In genomic region chr13:28651810-28652209, GRCm38 (mm10) we compare ENCODE assay signal across 9 mouse cellular contexts.
DNase-seq lines count a peak whose midpoint lies in the region; ATAC-seq and TF ChIP-seq lines count a peak whose summit lies in the region.
"Had no signal": no experiment of that assay in that cellular context is flagged by ENCODE, and none has a peak within 500 bp of the region (broad histone marks: within the 10 kb centered on the region; RNA-seq: fewer than 3 reads in every experiment).

No protein-coding gene starts in this region.

- H3K4me1 ChIP-seq in heart, embryonic 10.5 days: peaks cover 6% of the 10 kb centered on the region; the same call in 1 of the 2 replicates
- peaks cover 12% of the 10 kb centered on the region for H3K4me1 ChIP-seq in embryonic facial prominence, embryonic 14.5 days (ENCODE audit: control insufficient read depth, insufficient read depth, low read length)
- peaks cover 5% of the 10 kb centered on the region; the same call in 1 of the 2 replicates for H3K4me1 ChIP-seq in hindbrain, embryonic 15.5 days (replicated peaks)
- peaks cover 2% of the 10 kb centered on the region; the same call in 1 of the 2 replicates for H3K4me1 ChIP-seq in thymus, adult 2 months (replicated peaks; ENCODE audit: control insufficient read depth, insufficient read depth, low read length)

- TF ChIP-seq POLR2A in thymus, adult 2 months (IDR thresholded peaks at IDR 0.05; ENCODE audit: control insufficient read depth, extremely low read depth, insufficient read depth, low read length, poor library complexity): no peak

- no peak overlapping the region for H3K4me3 ChIP-seq in heart, embryonic 10.5 days
- no peak overlapping the region for H3K4me3 ChIP-seq in embryonic facial prominence, embryonic 14.5 days (ENCODE audit: low read depth, low read length)
- H3K4me3 ChIP-seq in hindbrain, embryonic 15.5 days: no peak overlapping the region
- H3K4me3 ChIP-seq in thymus, adult 2 months (ENCODE audit: control insufficient read depth, insufficient read depth, low read length): no peak overlapping the region
- H3K4me3 ChIP-seq: neural tube, embryonic 12.5 days had no signal

- no peak overlapping the region for H3K4me2 ChIP-seq in embryonic facial prominence, embryonic 14.5 days (ENCODE audit: low read depth, low read length)
- no peak overlapping the region for H3K4me2 ChIP-seq in hindbrain, embryonic 15.5 days
- H3K4me2 ChIP-seq: neural tube, embryonic 12.5 days had no signal

- DNase-seq in heart, adult 11 months: peak; percentile 94
- DNase-seq in heart, embryonic 10.5 days (ENCODE audit: low spot score): no peak
- DNase-seq in Muller cell, postnatal 12 days (ENCODE audit: inconsistent ontology term): peak; percentile 64
- no peak for DNase-seq in embryonic facial prominence, embryonic 14.5 days (ENCODE audit: low spot score)
- DNase-seq in lung, postnatal 36 days: peak; percentile 66
- no peak for DNase-seq in thymus, adult 2 months
- no peak for DNase-seq in urinary bladder, postnatal 10 days (ENCODE audit: low spot score)

- no peaks in the 10 kb centered on the region for H3K9me3 ChIP-seq in heart, embryonic 10.5 days
- no peaks in the 10 kb centered on the region for H3K9me3 ChIP-seq in embryonic facial prominence, embryonic 14.5 days (ENCODE audit: control insufficient read depth, low read length)
- no peaks in the 10 kb centered on the region for H3K9me3 ChIP-seq in hindbrain, embryonic 15.5 days
- H3K9me3 ChIP-seq: neural tube, embryonic 12.5 days had no signal

- H3K9ac ChIP-seq in embryonic facial prominence, embryonic 14.5 days (ENCODE audit: low read depth, low read length): no peak overlapping the region
- no peak overlapping the region for H3K9ac ChIP-seq in hindbrain, embryonic 15.5 days
- H3K9ac ChIP-seq: neural tube, embryonic 12.5 days had no signal

- whole genome bisulfite sequencing in heart, embryonic 10.5 days: 93% methylated on average over 2 of the region's 2 CpGs
- 66% methylated on average over 2 of the region's 2 CpGs for WGBS in embryonic facial prominence, embryonic 14.5 days
- WGBS in hindbrain, embryonic 15.5 days: 65% methylated on average over 2 of the region's 2 CpGs
- WGBS in thymus, adult 2 months: 97% methylated on average over 2 of the region's 2 CpGs

- no peak overlapping the region for H3K27ac ChIP-seq in heart, embryonic 10.5 days
- peak overlapping the region; percentile 35 for H3K27ac ChIP-seq in embryonic facial prominence, embryonic 14.5 days (replicated peaks; ENCODE audit: low read depth, low read length)
- no peak overlapping the region for H3K27ac ChIP-seq in hindbrain, embryonic 15.5 days (replicated peaks)
- no peak overlapping the region for H3K27ac ChIP-seq in thymus, adult 2 months (ENCODE audit: control insufficient read depth, insufficient read depth, low read length)
- H3K27ac ChIP-seq: neural tube, embryonic 12.5 days had no signal

- TF ChIP-seq CTCF in thymus, adult 2 months (IDR thresholded peaks at IDR 0.05; ENCODE audit: borderline replicate concordance, control insufficient read depth, extremely low read depth, insufficient read depth, low read length, poor library complexity): no peak

- H3K27me3 ChIP-seq in heart, embryonic 10.5 days (ENCODE audit: insufficient read depth, poor library complexity, severe bottlenecking): no peaks in the 10 kb centered on the region
- no peaks in the 10 kb centered on the region for H3K27me3 ChIP-seq in embryonic facial prominence, embryonic 14.5 days (replicated peaks; ENCODE audit: control insufficient read depth, insufficient read depth, low read length)
- H3K27me3 ChIP-seq in hindbrain, embryonic 15.5 days: no peaks in the 10 kb centered on the region
- no peaks in the 10 kb centered on the region for H3K27me3 ChIP-seq in thymus, adult 2 months (ENCODE audit: control insufficient read depth, insufficient read depth, low read length)
- H3K27me3 ChIP-seq: neural tube, embryonic 12.5 days had no signal

- H3K36me3 ChIP-seq in heart, embryonic 10.5 days: no peaks in the 10 kb centered on the region
- H3K36me3 ChIP-seq in embryonic facial prominence, embryonic 14.5 days (ENCODE audit: control insufficient read depth, insufficient read depth, low read length): 0 out of 2 replicates have a peak, but pooled peaks cover 4% of the 10 kb centered on the region
- no peaks in the 10 kb centered on the region for H3K36me3 ChIP-seq in hindbrain, embryonic 15.5 days
- no peaks in the 10 kb centered on the region; the same call in 1 of the 2 replicates for H3K36me3 ChIP-seq in thymus, adult 2 months (ENCODE audit: control insufficient read depth, insufficient read depth, low read length)
- H3K36me3 ChIP-seq: neural tube, embryonic 12.5 days had no signal

- ATAC-seq in embryonic facial prominence, embryonic 14.5 days (ENCODE audit: low read depth): peak; percentile 60; the same call in 1 of the 2 replicates
- ATAC-seq in hindbrain, embryonic 15.5 days (ENCODE audit: low FRiP score, low read depth): peak; percentile 89

Comparison
In these comparisons a context has a peak if more than half of its experiments do, and no peak if none do; other contexts are left out.
1. DNase-seq: peak in heart, adult 11 months (single experiment), Muller cell, postnatal 12 days (single experiment) and lung, postnatal 36 days (single experiment); none in heart, embryonic 10.5 days (single experiment), embryonic facial prominence, embryonic 14.5 days (single experiment), thymus, adult 2 months (single experiment) and urinary bladder, postnatal 10 days (single experiment).